Mouse (Mus musculus) T-helper 1 cell (primary cell): ENCODE measurements at regions not wholly inside any gene's neighbourhood (a gene's known extent, or its start where the extent isn't known, plus 50 kb on each side); places are given as distances from the start of the nearest gene placed in this dataset.
"Not testable (repeated sequence)": the region's sequence is repeated elsewhere in the genome, so short reads cannot be mapped to it uniquely, and the experiment has no call there.

ENCODE experiments used
- in situ Hi-C: fragments of 300-600 bp; cut with MboI, MseI; formaldehyde crosslinking; loops from one replicate; pipeline ENCODE4 v1.15.1; 2025; ENCODE audit warnings: high pct_unique_total_duplicates

DNA sequence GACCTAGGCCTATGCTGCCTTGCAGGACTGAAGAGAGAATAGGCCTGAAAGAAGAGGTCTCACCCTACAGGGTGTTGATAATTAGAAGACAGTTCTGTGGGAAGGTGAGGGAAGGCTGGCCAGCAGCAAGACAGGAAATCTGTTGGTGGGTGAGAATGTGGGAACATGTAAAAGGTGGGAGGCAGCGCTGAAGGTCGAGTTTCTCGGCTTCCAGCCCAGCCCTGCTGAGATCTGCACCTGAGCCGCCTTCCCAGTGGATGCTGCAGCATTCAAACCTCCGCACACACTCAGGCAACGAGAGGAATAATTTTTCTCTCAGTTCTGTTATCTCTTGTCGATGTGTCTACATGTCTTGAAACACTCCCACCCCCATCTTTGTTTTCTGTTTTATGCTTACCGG, 89.9 kb upstream of the Atp1b1 start:
- in situ Hi-C loops, result no loop called here

DNA sequence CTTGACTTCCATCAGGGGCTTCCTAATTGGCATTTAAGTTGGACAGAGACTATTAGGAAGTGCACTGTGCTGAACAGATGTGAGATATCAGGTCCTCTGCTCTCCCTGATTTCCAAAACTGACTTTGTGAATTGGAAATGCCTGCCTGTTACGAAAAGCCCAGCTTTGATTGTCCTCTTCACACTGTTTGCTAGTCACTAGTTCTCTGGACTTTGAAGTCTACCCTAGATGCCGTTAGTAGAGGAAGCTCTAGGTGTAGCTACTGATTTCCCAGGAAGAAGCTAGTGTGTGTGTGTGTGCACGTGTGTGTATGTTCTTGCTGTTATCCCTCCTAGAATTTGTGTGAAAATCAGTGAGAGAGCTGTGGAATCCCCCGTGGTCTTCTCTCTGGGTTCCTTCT, 87.7 kb upstream of the Atp1b1 start:
- in situ Hi-C loops, result no loop called here

DNA sequence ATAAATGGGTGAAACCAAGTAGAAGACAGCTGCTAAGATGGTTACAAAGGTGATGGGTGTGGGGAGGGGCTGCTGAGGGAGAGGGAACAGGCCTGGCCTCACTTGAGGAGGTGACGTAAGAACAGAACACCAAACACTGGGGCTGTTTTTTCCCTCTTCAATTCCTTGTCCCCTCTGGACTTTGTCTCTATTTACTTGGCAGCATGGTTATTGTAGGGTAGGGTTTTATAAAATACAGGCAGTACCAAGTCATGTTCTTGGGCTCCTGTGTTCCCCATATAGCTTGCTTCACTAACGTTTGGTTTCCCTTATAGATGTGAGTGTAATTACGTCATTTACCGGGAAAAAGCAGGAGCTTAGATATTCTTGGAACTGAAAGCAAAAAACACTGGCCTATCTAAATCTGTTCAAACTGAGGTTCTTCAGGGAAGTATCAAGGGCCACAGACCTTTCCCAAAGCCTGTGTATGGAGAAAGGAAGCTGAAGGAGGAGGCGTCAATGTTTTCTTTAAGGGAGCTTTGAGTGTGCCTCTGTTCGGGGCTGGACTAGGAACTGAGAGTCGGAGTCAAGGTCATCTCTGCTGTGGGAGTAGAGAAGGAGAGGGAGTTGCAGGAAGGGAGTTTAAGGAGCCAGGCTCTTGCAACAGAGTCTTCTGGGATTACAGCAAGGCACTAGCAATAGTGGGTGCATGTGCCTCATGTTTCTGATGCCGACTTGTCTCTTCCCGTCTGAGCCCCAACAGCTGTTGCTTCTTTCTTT, 85.1 kb upstream of the Atp1b1 start:
- in situ Hi-C loops, result no loop called here

DNA sequence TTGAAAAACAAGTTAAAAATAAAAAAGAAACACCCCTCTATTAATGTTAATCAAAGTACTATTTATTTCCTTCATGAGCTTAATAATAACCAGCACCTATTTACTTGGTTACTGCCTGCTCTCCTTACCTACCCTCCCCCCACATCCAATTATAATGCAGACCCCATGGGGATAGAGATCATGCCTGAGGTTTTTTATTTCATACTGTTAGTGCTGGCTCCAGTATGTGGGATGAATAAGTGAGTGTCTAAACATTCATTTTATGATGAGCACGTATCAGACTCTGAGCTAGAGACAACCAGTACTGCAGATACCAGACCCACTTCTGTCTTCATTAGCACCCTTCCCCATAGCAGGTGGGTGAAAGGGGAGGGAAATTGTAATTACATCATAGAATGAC, 83.6 kb upstream of the Atp1b1 start:
- in situ Hi-C loops, result no loop called here

DNA sequence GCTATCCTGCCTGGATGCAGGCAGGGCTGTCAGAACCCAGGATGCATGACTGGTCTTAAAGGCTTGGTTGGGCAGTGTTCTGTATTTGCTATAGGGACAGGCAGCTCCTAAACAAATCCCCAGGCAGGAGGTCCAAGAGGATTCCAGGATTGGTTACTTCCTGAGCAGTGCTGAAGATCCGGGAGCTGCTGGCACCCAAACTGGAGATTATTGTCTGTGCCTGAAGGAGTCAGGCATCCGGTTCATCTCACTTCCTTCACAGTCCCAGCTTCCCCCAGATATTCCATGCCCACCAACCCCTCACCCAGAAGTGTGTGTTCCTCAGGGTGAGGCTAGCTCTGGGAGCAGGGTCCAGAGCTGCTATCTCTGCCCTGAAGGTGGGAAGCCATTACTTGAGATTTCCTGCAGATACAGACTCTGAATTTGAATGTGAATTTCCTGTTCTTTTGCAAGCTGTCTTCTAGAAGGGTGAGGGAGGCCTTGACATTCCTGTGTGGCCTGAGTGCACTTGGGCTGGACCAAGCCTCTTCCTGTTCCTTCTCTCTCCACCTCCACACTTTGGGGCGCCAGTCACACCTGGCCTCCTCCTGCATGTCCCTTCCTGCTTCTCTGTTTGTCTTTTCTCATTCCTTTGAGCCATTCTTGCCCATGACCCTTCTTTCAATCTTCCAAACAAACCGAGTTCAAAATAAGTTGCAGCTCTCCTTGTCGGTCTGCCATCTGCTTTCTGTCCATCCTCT, 80.3 kb upstream of the Atp1b1 start:
- in situ Hi-C loops, result no loop called here

DNA sequence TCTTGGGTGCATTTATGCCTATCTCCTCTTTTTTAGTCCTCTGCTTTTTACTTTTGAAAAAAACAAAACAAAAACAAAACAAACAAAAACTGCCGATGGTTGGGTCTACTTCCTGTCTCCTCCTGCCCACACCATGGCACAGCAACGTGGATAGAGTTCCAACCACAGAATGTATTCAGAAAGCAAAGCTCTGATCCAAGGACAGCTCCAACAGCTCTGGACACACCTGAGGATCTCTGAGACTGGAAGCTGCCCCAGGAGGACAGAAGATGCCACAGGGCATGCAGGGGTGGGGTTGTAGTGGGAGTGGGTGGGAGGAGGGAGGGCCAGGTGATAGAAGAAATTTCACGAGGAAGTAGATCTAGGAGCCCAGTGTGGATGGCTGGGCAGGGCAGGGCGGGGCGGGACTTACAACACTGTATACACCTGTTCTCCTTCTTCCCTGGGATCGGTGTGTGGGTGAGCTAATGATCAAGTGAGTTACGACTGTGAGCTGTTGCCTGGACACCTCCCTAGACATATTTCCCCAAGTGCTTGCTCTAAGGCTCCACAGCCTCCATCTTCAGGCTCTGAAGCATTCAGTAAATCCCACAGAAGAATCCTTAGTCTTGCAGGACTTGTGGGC, 79.3 kb upstream of the Atp1b1 start:
- in situ Hi-C loops, result no loop called here

DNA sequence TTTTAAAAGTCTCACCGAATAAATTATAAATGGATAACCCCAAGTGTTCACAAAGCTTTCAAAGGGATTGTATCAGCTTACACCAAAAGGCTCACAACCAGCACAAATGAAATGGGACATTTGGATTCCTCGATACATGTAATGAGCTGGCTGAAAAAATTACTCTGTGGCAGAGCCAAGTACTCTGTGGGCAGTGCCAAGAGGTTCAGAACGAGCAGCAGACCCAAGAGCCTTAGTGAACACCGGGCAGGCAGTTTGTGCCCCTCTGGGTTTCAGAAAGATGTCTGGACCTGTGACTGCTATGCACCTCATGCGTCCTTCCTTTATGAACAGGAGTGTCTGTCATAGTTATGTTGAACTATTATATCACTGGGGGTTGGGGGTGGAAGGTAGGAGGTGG, 74.0 kb upstream of the Atp1b1 start:
- in situ Hi-C loops, result no loop called here

DNA sequence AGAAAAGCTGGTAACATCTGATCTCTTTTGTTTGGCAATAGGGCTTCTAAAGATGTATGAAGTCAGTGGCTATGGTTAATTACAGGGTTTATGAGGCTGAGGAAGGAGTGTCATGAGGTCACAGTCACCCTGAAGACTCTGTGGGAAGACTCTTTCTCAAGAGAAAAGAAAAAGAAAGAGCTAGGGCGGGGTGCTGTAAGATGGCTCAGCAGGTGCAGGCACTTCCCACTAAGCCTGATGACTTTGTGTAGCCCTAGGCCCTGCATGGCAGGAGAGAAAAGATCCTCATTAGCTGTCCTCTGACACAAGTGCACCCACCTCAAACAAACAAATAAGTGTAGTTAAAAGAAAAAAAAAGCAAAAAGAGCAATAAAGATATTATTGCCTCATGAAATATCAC, 73.6 kb upstream of the Atp1b1 start:
- in situ Hi-C loops, result no loop called here

DNA sequence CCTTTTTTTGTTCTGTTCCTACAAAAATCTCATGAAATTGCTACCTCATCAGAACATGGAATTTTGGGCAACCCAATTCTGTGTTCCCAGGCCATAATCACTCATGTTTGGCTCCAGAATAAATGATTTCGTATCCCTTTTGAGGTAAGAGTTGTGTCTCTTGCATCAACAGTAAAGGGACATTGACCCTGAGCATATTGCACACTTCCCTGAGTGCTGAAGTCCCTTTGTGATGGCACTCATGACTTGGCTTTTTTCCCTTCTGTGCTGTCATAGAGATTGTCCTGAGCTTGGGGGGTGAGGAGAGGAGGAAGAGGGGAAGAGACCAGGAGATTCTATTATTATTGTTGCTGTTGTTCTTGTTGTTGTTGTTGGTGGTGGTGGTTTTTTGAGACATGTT, 68.6 kb upstream of the Atp1b1 start:
- in situ Hi-C loops, result loop anchor here (5.0 kb wide), 1 partner anchor 106 kb away; no protein-coding TSS in a partner anchor

DNA sequence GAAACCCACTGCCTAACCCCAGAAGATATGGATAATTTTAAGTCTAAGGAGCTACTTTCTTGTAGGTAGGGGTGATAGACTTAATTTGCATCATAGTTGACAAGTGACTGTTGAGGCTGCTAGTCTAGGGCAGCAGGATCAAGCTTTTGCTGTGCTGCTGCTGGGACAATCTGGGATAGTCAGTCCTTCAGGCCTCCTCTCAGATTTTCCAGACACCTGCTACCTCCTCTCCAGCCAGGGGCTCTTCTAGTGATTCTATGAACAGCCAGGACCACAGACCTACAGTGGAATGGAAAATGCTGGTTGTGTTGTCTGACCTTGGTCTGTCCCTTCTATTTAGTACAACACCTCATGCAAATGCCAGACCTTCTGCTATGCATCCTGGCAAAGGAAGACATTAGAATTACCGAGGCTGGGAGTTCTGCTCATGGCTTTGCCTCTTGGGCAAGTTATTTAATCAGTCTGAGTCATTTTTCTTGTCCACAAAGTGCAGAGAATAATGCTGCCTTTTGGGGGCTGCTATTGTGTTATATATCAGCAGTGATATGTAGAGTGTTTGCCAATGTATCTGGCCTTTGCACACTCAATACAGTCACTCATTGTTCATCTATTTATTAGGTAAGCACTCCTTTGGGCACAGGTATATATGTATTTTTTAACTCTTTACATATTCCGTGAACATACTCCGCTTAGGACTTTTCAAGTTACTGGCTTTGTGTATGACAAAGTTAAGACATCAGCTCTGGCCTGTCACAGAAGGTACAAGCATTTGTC, 64.4 kb upstream of the Atp1b1 start:
- in situ Hi-C loops, result no loop called here

DNA sequence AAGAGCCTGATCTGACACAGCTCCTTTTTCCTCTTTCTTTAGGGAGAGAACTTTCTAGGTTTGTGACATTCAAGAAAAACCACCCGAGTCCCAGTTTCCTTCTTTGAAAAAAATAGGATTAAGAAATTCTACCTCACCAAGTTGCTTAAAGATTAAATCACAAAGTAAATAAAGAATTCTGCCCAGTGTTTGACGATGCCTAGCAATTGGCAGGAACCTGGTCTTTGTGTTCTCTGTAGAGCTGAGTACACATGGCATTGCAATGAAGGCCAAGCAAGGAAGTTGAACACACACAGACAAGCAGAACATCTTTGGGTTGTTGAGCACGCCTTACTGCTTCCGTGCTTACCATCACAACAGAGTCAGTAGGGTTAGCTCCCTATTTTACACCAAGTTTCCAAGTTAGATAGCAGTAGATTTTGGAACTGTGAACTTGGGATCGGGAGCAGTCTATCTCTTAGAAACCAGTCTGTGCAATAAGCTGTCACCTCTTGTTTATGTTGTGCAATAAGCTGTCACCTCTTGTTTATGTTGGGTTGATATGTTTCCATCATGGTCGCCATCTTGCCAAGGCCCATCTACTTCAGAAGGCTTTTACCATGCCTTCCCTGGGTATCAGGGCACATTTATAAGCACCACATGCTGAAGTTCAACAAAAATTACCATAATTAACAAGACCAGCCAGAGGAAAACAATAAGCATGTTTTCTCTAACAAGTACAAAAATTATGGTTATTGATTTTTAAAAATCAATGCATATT, 63.4 kb upstream of the Atp1b1 start:
- in situ Hi-C loops, result no loop called here

DNA sequence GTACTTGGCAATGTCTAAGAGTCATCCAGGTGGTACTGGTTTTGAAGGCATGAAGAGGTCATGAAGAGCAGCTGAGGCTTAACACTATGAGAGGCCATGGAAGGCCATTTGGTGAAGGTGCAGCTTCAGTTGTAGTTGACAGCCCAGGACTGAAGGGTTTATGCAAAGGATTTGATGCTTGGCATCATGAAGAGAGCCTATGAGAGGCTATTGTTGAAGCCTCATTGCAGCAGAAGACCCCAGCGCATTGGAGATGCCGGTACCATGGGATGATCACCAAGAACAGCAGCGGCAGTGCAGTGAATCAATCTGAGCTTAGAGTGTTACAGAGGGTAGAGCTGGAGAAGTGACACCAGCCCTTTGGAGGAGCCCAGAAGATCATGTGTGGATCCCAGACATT, 60.7 kb upstream of the Atp1b1 start:
- in situ Hi-C loops, result no loop called here

DNA sequence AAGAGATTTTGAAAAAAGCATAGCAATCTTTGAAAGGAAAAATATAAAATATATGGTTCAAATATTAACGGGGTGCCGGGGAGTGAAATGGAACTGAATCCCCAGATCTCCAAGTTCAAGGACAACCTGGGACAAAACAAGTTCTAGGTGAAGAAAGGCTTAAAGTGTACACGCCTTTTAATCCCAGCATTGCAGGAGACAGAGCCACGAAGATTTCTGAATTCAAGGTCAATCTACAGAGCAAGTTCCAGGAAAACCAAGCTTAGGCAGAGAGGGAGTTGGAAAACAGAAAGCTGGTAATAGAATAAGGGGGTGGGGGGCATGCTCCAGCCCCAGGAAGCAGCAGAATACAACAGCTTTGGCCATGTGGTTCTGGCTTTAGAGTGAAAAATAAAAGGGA, 60.2 kb upstream of the Atp1b1 start:
- in situ Hi-C loops, result no loop called here

DNA sequence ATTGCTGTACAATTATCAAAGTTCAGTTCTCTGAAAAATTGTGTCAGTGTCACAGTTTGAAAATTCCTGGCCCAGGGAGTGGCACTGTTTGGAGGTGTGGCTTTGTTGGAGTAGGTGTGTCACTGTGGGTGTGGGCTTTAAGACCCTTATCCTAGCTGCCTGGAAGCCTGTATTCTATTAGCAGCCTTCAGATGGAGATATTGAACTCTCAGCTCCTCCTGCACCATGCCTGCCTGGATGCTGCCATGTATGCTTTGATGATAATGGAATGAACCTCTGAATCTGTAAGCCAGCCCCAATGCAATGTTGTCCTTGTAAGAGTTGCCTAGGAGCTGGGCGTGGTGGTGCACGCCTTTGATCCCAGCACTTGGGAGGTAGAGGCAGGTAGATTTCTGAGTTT, 59.2 kb upstream of the Atp1b1 start:
- in situ Hi-C loops, result not testable (repeated sequence)

DNA sequence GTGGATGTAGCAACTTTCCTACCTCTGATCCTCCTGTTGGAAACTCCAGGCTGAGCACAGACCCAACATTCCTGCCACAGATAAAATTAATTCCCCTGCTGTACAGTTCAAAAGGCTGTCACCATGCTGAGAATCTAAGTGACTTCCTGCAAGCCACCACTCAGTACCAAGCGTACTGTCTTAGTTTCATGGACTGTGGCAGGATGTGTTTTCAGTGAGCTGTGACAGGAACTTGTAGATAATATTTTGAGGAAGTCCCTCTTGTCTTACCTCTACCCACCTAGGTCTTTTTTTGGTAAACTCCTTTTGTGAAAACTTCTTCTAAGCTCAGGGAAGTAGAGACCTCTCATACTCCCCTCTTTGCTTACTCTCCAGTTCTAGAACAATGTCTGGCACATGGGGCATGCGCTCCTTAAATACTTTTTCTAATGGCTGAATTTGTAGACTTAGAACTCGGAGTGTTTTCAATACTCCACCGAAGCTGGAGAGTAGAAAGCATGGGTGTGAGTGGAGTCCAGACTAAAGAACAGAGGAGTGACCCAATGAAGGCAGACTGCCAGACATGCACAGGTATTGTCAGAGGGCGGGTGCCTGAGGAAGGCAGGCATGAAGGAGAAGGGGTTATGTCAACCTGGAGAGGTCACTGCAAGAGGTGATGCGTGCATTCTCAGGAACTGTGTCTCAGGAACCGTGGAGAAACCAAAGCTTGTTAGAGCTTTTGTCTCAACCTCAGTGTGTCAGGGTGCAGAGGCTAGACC, 53.7 kb upstream of the Atp1b1 start:
- in situ Hi-C loops, result no loop called here

DNA sequence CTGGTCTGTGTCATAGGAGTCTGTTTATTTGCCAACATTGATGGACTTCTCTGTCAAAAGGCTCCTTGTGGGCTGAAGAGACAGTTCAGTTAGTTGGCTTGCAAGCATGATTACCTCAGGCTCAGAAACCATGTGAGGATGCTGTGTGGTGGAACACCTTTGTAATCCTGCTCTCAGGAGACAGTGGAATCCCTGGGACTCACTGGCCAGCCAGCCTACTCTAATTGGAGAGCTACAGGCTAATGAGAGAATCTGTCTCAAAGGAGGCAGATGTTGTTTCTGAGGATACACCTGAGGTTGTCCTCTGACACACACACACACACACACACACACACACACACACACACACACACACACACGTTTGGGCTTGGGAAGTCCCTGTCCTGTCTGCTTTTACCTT, 51.1 kb upstream of the Atp1b1 start:
- in situ Hi-C loops, result no loop called here

DNA sequence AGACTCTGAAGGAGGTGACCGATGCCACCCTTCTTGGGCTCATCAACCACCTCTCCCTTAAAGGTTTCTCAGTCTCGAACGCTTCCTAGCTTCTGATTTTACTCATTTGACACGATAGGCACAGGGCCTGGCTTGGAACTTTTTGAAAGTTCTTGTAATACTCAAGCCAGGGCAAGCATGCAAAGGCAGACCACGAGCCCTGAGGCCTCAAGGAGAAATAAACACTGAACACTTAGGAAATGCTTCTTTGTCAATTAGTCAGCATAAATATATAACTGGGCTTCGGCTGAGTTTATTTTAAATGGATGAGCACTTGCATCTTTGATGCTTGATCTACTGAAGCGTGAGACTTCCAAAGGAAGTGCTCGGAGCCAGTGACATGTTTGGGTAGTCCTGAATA, 50.4 kb upstream of the Atp1b1 start:
- in situ Hi-C loops, result no loop called here

DNA sequence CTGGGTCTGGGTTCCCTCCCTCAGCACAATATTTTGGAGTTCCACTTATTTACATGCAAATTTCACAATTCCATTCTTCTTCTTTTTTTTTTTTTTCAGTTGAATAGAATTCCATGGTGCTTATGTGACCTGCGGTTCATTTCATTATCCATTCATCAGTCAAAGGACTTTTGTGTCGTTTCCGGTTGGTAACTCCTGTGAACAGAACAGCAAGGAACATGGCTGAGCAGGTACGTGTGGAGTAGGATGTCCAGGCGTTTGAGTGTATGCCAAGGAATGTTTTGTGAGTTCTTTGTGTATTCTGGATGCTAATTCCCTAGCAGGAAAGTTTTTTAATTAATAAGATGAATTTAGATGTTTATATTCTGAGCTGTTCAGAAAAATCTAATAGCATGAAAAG, 50.0 kb upstream of the Atp1b1 start:
- in situ Hi-C loops, result no loop called here
